ENCODE assay signal across 11 mouse cellular contexts in the genomic region with DNA sequence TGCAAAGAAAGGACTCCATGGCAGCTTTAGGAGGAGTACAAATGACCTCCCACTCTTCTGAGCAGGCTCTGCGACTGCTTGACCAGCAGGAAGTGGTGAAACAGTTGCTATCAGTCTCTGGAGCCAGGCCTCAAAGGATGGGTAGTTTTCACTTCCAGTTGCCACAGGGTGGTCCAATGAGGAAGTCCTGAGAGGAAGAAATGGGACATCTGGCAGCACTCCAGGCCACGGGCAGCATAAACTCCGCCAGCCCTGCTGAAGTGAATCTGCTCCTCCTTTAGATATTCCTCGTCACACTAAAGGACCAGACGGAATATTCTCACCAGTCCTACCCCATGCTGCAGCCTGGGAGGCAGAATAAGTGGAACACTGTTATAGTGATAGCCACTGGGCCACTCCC. TPM values are rescaled to one million over a fixed set of nuclear protein-coding genes. Genes with fewer than 3 reads are reported as not detected.
DNase-seq lines count a peak whose midpoint lies in the region; ATAC-seq lines count a peak whose summit lies in the region.
"Had no signal": no experiment of that assay in that cellular context is flagged by ENCODE, and none has a peak within 500 bp of the region (broad histone marks: within the 10 kb centered on the region; RNA-seq: fewer than 3 reads in every experiment).

No protein-coding gene starts in this region.

- no peak for ATAC-seq in frontal cortex, adult (ENCODE audit: low TSS enrichment)

- no peaks in the 10 kb centered on the region for H3K27me3 ChIP-seq in megakaryocyte, embryonic 14.5 days (replicated peaks)
- H3K27me3 ChIP-seq: midbrain, embryonic 12.5 days had no signal

- H3K4me3 ChIP-seq in megakaryocyte, embryonic 14.5 days (replicated peaks) = peak overlapping the region; percentile 50
- H3K4me3 ChIP-seq: erythroblast, embryonic 14.5 days; midbrain, embryonic 12.5 days had no signal

- no peaks in the 10 kb centered on the region for H3K9me3 ChIP-seq in megakaryocyte, embryonic 14.5 days
- H3K9me3 ChIP-seq: midbrain, embryonic 12.5 days had no signal

- peak; percentile 43 to 53 for DNase-seq in cerebellum, postnatal 10 days
- no peak for DNase-seq in cerebellum, adult 11 months
- peak; percentile 70 to 74 for DNase-seq in right cerebral cortex, postnatal 10 days (ENCODE audit: low spot score in 2 of 2)
- no peak for DNase-seq in right cerebral cortex, postnatal 36 days (ENCODE audit: low spot score in 2 of 2)
- peak; percentile 40 for DNase-seq in heart, postnatal 4 days
- no peak for DNase-seq in frontal cortex, postnatal 25 days (ENCODE audit: low spot score in 2 of 2)

- peaks cover 42% of the 10 kb centered on the region for H3K4me1 ChIP-seq in megakaryocyte, embryonic 14.5 days
- H3K4me1 ChIP-seq: midbrain, embryonic 12.5 days had no signal

- H3K36me3 ChIP-seq in megakaryocyte, embryonic 14.5 days (replicated peaks; ENCODE audit: low read length) = peaks cover 42% of the 10 kb centered on the region

RNA-seq across cellular contexts. Expression of a gene that starts 32.3 kb away (rescaled TPM):
- total RNA-seq in heart, postnatal 4 days (2021) = not detected
- polyA plus RNA-seq in megakaryocyte, embryonic 14.5 days (2012; ENCODE audit: insufficient read depth, low replicate concordance) = not detected in 2 replicates
- polyA plus RNA-seq: erythroblast, embryonic 14.5 days; kidney, postnatal 0 days had no signal

Comparison
In these comparisons a context has a peak if more than half of its experiments do, and no peak if none do; other contexts are left out.
1. DNase-seq: peak in cerebellum, postnatal 10 days (2 of 2), right cerebral cortex, postnatal 10 days (2 of 2) and heart, postnatal 4 days (single experiment); none in cerebellum, adult 11 months (single experiment), right cerebral cortex, postnatal 36 days (0 of 2) and frontal cortex, postnatal 25 days (0 of 2).